Mouse (Mus musculus) fibroblast of lung, adult 2 months (primary cell): ENCODE results near the gene Fzd10.

Experiments
- DNase-seq: peaks from one replicate; pipeline ENCODE4 v3.0.0-alpha.2; 2011; ENCODE audit warnings: low read depth

Fzd10 gene

DNA sequence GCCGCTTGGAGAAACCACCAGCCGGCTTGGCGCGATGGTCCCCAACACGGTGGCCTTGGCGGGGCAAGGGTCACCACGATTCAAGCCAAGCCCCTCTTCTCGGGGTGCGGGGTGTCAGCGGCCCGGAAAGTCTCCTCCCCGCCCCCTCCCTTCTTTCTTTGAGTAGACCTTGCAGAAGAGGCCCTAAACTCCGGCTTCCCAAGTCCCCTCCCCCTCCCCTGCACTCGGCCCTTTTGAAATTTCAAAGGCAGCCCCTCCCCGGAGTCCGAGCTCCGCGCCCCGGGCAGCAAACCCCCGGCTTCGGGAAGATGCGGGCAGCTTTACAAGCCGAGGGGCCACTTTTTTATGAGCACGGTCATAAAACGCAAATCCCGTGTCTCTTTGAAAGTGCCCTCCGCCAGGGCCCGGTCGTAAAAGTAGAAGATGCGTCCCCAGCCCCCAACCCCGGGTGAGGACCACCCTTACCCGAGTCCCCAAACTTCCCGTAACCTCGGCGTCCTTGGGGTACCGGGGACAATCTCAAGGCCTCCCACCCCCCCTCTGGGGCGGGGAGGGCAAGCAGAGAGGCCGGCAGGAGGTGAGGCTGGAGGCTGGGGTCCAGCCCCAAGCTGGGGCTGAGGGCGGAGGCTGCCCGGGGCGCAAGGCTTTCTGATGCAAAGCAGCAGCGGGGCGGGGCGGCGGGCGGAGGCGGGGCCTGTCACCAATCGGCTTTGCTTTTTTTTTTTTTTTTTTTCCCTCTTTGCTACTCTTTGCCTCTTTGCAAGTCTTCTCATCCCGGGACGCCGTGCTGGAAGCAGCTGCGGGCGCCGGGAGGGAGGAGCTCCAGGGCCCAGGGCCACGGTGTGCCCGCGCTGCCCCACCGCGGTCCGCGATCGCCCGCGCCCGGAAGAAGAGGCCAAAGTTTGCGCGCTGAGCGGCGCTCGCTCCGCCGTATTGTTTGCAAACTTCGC, at the start of gene Fzd10:
Gene Fzd10, plus strand, starts transcription at position 773 of the 950 bp plus-strand sequence.
- DNase-seq = no peak

GRCm38 (mm10) chr5:128551448-128551847, 49.2 kb upstream of the Fzd10 start:
- no peak for DNase-seq

DNA sequence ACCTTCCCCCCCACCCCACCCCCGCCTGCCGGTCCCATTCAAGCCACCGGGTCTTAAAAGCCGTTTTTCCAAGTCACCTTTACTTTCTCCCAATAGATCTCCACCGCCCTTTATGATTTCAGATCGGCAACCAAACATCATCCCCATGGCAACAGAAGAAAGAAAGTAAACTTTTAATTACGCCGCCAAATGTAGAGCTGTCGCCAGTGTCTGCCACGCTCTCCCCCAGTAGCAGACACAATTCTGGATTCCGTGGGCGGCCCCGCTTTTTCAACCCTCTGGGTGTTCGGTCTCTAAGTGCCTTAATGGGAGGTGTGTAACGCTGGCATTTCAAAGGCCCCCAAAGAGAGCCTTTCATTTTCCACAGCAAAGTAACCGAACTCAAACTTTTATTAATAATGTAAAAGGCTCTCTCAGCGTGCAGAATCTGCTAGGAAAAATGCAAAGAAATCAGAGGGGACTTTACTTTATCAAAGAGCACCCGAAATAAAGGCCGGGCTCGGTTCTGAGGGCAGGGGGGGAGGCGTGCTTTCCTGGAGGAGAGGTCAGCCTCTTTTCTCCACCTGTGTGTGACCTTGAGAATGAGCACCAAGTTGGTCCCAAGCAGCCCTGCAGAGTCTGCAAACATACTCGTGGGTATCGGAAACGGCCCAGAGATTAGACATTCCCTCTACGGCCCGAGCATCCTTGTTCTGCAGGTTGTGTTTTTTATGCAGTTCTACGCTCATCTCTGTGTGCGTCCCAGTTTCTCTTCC, 48.3 kb upstream of the Fzd10 start:
- DNase-seq = no peak

DNA sequence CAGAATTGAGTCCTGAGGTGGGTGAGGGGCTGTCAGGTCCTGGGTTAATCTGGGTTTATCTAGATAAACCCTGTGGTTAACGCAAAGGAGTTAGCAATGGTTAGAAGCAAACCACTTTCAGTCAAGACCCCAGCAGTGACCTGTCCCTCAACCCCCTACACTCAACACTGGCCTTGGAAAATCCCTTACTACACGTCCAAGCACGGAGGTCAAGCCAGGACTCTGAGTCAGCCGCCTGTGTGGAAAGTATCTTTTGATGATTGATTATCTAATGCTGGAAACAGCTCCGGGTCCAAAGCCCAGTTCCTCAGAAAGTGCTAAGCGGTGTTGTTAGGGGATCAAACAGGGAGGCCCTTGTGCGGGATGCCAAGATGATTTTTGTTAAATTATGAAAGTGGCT, 42.5 kb upstream of the Fzd10 start:
- DNase-seq = no peak

- no peak for DNase-seq
Measured at GRCm38 (mm10) chr5:128567313-128567712, 33.3 kb upstream of the Fzd10 start.

GRCm38 (mm10) chr5:128568970-128569369, 31.7 kb upstream of the Fzd10 start:
- no peak for DNase-seq

DNA sequence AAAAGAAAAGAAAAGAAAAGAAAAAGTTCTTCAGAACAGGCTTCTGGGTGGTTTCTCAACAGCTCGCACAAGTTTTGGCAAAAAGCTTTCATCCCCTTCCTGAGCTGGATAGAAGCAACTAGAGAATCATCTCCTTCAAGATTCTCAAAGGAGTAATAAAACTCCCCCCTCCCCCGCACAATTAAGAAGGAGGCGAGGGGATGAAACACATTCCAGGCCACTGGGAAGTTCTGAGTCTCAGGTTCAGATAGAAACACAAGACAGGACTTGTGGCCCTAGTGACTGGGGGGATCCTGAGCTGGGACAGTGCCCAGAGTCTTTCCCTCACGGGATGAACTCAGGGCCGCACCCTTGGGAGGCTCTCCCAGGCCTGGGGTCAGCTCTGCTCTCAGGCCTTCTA, 30.6 kb upstream of the Fzd10 start:
- DNase-seq = no peak

- no peak for DNase-seq
Measured at GRCm38 (mm10) chr5:128570848-128571247, 29.8 kb upstream of the Fzd10 start.

GRCm38 (mm10) chr5:128571706-128572105, 28.9 kb upstream of the Fzd10 start:
- no peak for DNase-seq

DNA sequence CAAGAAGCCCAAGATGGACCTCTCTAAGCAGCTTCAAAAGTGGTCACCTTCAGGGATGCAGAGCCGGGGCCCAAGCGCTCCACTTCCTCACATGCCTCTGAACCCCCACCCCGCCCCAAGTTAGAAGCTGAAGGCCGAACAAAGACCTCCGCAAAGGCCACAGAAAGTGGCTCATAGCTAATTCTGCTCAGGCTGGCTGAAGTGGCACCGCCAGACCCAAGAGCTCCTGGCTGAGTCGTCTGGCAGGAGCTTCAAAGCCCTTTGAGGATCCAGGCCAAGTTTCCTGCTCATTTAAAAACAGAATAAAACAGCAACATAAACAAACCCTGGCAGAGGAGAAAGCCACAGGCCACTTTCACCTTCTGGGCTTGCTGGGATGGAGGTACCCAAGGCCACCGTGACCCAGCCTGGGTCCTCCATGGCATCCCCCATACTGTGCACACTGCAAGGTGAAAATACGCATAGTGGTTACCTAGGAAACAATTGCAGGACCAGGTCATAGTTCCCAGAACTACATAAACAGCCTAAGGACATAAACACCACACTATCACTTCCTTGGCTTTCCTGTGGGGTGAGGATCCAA, 24.6 kb upstream of the Fzd10 start:
- DNase-seq = no peak

- no peak for DNase-seq
Measured at GRCm38 (mm10) chr5:128579047-128579650, 21.5 kb upstream of the Fzd10 start.

DNA sequence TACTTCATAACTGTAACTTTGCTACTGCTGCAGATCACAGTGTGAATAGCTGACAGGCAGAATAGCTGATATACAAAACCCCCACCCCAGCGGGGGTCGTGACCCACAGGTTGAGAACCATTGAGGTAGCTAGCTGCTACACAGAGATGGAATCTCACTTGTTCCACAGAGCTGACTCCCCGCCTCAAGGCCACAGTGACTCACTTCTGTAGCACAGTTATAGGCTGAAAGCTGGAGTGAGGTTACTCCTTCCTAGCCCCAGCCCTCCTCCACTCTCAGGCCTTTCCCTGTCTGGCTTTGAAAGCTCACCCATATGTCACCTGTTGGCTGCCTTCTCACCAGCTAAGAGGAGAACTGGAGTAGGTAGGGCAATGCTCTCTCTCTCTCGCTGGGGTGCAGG, 19.7 kb upstream of the Fzd10 start:
- DNase-seq = no peak

GRCm38 (mm10) chr5:128581516-128581921, 19.1 kb upstream of the Fzd10 start:
- no peak for DNase-seq

DNA sequence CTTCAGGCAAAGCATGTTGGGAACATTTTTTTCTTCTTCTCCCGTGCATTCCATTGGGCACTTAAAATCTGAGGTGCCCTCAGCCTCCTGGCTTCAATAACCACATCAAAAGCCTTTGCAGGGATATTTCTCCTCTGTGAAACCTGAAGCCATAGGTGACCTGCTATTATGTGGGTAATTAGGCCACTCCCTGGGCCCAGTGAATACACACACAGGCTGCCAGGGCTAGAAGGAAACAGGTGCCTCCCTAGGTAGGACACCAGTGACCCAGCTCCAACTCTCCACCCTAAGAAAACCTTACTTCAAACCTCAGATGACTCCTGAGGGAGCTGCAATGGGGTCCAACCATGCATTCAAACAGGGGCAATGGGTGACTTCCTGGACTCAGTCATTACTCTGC, 11.4 kb upstream of the Fzd10 start:
- DNase-seq = no peak

GRCm38 (mm10) chr5:128593446-128593845, 7.2 kb upstream of the Fzd10 start:
- no peak for DNase-seq

DNA sequence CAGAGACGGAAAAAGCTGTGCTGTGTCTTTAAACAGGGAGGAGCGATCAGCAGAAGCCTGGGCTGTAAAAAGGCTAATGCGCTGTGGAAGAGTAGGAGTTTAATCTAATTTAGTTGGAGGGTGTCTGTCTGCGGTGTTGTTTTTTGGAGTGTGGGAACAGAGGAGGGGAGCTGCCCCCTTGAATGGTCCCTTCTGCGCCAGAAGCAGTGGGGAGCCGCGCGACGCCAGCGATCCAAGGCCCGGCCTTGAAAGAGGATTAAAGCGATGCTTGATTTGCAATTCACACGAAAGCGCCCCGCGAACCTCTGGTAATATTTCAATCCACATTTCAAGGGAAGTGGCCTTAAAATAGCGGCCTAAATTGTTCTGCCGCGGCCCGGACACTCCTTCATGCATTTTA, 3.8 kb upstream of the Fzd10 start:
- DNase-seq = no peak

- no peak for DNase-seq
Measured at GRCm38 (mm10) chr5:128597381-128597780, 3.3 kb upstream of the Fzd10 start.

DNA sequence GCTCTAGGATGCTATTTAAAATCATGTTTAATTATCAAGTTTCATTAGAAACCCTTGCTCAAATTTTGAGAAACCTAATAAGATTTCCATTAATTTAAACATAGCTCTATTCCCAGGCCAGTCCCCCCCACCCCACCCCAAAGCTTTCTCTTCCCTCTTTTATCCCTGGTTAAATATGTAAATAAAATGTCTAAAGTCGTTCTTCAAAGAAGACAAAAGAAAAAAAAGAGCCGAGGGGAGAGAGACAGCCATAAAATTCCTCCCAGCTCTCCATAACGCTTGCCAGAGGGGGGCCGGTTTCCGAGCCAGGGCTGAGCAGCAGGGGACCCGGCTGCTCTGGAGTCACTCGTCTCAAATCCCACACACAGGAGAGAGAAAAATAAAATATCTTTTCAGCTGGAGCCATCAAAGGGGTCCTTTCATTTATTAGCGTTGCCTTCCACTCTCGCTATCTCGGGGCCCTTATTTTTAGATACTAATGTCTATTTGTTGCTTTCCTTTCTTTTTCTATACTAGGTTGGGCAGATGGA, 2.4 kb upstream of the Fzd10 start:
- DNase-seq = no peak

GRCm38 (mm10) chr5:128598760-128599364, 1.8 kb upstream of the Fzd10 start:
- DNase-seq = no peak

GRCm38 (mm10) chr5:128599365-128600071, 1.1 kb upstream of the Fzd10 start:
- no peak for DNase-seq
